7 mouse cellular contexts compared by ENCODE assay signal in the genomic region with DNA sequence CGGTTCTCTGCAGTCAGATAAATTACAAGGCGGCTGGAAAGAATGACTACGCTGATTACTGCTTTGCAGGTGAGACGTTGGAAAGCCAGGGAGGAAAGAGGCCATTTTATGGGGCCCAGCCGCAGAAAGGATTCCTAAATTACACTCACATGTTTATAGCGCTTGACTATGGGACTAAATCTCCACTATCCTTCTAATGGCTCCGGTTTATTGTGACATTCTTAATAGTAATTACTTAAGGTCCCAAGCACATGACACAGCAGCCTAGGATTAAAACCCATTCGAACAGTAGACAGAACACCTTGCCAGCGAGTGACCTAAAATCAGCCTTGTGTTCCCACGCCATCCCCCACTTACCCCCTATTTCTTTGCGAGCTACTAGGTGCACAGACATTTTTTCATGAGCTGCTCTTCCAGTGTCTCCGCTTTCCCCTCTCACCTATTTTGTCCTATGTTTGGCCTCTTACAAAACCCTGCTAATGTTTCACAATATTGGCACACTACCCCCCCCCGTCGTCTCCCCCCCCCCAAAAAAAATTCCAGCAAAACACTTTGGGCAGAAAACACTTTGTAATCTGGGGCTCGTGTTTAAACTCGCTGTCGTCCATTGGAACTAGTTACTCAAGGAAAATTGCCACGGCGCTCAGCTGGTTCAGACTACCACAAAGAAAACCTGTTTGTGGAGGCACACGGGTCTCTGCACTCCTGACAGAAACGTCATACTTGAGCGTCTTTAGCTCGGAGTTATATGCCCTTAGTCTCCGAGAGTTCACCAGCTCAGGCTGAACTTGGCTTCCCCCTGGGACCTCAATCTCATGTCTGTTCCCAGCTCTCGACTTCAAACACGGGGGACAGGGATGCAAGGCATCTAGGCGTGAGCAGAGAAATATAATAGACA.
DNase-seq lines count a peak whose midpoint lies in the region; ATAC-seq and TF ChIP-seq lines count a peak whose summit lies in the region.

No protein-coding gene starts in this region.

- TF ChIP-seq EP300 in ES-Bruce4 (IDR thresholded peaks at IDR 0.05; ENCODE audit: insufficient read depth, low read depth, low read length) (no peak), MEL (IDR thresholded peaks at IDR 0.05; ENCODE audit: low read depth in 1 of 2, low read length in 2 of 2) (no peak)

- DNase-seq in MEL (ENCODE audit: low read depth, low spot score), result no peak
- DNase-seq in limb, embryonic 14.5 days (ENCODE audit: low spot score), result peak; percentile 17
- DNase-seq in adrenal gland, postnatal 14 days, result no peak
- DNase-seq in cerebellum, adult 11 months, result no peak

- H3K4me2 ChIP-seq in hindbrain, embryonic 12.5 days (replicated peaks), result peak overlapping the region; percentile 46
- peak overlapping the region; percentile 45 for H3K4me2 ChIP-seq in limb, embryonic 14.5 days (replicated peaks; ENCODE audit: low read depth, low read length, severe bottlenecking)

- H3K9me3 ChIP-seq in ES-Bruce4 (replicated peaks; ENCODE audit: control insufficient read depth, insufficient read depth, low read length, poor library complexity, severe bottlenecking), result no peaks in the 10 kb centered on the region
- H3K9me3 ChIP-seq in MEL (replicated peaks; ENCODE audit: insufficient read depth, low read length), result no peaks in the 10 kb centered on the region
- no peaks in the 10 kb centered on the region for H3K9me3 ChIP-seq in hindbrain, embryonic 12.5 days (replicated peaks)
- H3K9me3 ChIP-seq in limb, embryonic 14.5 days (ENCODE audit: control insufficient read depth, low read length), result no peaks in the 10 kb centered on the region

- TF ChIP-seq POLR2A in ES-Bruce4 (IDR thresholded peaks at IDR 0.05; ENCODE audit: insufficient read depth, low read length), result no peak
- TF ChIP-seq POLR2A in MEL (IDR thresholded peaks at IDR 0.05; ENCODE audit: control insufficient read depth in 1 of 2, insufficient read depth in 1 of 2, low read depth in 1 of 2, low read length in 2 of 2, poor library complexity in 1 of 2), result no peak
- TF ChIP-seq POLR2A in limb, embryonic 14.5 days (IDR thresholded peaks at IDR 0.05; ENCODE audit: borderline replicate concordance, extremely low read depth, insufficient read depth, insufficient read length), result no peak
- no peak for TF ChIP-seq POLR2A in olfactory bulb, adult 2 months (IDR thresholded peaks at IDR 0.05; ENCODE audit: insufficient read depth, low read depth, low read length)

- H3K27me3 ChIP-seq in ES-Bruce4 (ENCODE audit: control insufficient read depth, insufficient read depth, low read length, poor library complexity, severe bottlenecking) (peaks cover 2% of the 10 kb centered on the region; the same call in 1 of the 2 replicates), MEL (ENCODE audit: control insufficient read depth in 1 of 2, insufficient read depth in 2 of 2, low read length in 2 of 2) (no peaks in the 10 kb centered on the region)
- H3K27me3 ChIP-seq in hindbrain, embryonic 12.5 days, result no peaks in the 10 kb centered on the region
- no peaks in the 10 kb centered on the region for H3K27me3 ChIP-seq in limb, embryonic 14.5 days (ENCODE audit: control insufficient read depth, insufficient read depth, low read length)

- 31% methylated on average over 27 of the region's 27 CpGs for WGBS in hindbrain, embryonic 12.5 days
- WGBS in limb, embryonic 14.5 days, result 13% methylated on average over 27 of the region's 27 CpGs
- 35% methylated on average over 27 of the region's 27 CpGs for WGBS in olfactory bulb, adult 2 months

- peak; percentile 48; the same call in 1 of the 2 replicates for ATAC-seq in hindbrain, embryonic 12.5 days (ENCODE audit: low FRiP score)
- ATAC-seq in limb, embryonic 14.5 days (ENCODE audit: low FRiP score, low read depth), result peak; percentile 36; the same call in 1 of the 2 replicates

- TF ChIP-seq CTCF in ES-Bruce4 (IDR thresholded peaks at IDR 0.05; ENCODE audit: low read depth, low read length) (no peak), MEL (IDR thresholded peaks at IDR 0.05 in 2 of 3, conservative IDR thresholded peaks at IDR 0.05 in 1 of 3; ENCODE audit: control insufficient read depth in 1 of 3, insufficient read depth in 1 of 3, low read depth in 2 of 3, low read length in 3 of 3, poor library complexity in 1 of 3, severe bottlenecking in 1 of 3) (no peak)
- no peak for TF ChIP-seq CTCF in olfactory bulb, adult 2 months (IDR thresholded peaks at IDR 0.05; ENCODE audit: insufficient read depth, low read depth, low read length)

- no peaks in the 10 kb centered on the region for H3K79me2 ChIP-seq in MEL (ENCODE audit: control insufficient read depth, insufficient read depth, low read length, poor library complexity)

- H3K9ac ChIP-seq in ES-Bruce4 (ENCODE audit: low read depth, poor library complexity, severe bottlenecking) (no peak overlapping the region), MEL (ENCODE audit: control insufficient read depth, low read depth, low read length, poor library complexity, severe bottlenecking) (peak overlapping the region; percentile 40; the same call in 1 of the 2 replicates)
- no peak overlapping the region for H3K9ac ChIP-seq in hindbrain, embryonic 12.5 days
- H3K9ac ChIP-seq in limb, embryonic 14.5 days (ENCODE audit: low read depth, low read length, severe bottlenecking), result no peak overlapping the region

- peak overlapping the region; percentile 59 for H3K4me3 ChIP-seq in ES-Bruce4 (ENCODE audit: low read depth, low read length)
- peak overlapping the region in 1 of 2 experiments; percentile 48; a peak in 2 of 4 replicates for H3K4me3 ChIP-seq in MEL (ENCODE audit: control insufficient read depth in 1 of 2, insufficient read depth in 1 of 2, low read depth in 2 of 2, low read length in 2 of 2)
- H3K4me3 ChIP-seq in hindbrain, embryonic 12.5 days, result peak overlapping the region; percentile 19
- peak overlapping the region; percentile 29 for H3K4me3 ChIP-seq in limb, embryonic 14.5 days (replicated peaks; ENCODE audit: low read length)
- peak overlapping the region; percentile 38 for H3K4me3 ChIP-seq in olfactory bulb, adult 2 months (ENCODE audit: insufficient read depth, low read depth, low read length)

- peaks cover 1% of the 10 kb centered on the region for H3K4me1 ChIP-seq in ES-Bruce4 (ENCODE audit: control insufficient read depth, insufficient read depth, low read length)
- H3K4me1 ChIP-seq in MEL (ENCODE audit: control insufficient read depth in 1 of 2, insufficient read depth in 2 of 2, low read length in 2 of 2), result no peaks in the 10 kb centered on the region; a peak in 1 of 4 replicates
- H3K4me1 ChIP-seq in hindbrain, embryonic 12.5 days, result peaks cover 31% of the 10 kb centered on the region
- H3K4me1 ChIP-seq in limb, embryonic 14.5 days (ENCODE audit: control insufficient read depth, insufficient read depth, low read length), result peaks cover 56% of the 10 kb centered on the region
- peaks cover 2% of the 10 kb centered on the region for H3K4me1 ChIP-seq in olfactory bulb, adult 2 months (ENCODE audit: control insufficient read depth, insufficient read depth, low read length)

- TF ChIP-seq RAD21 in MEL (IDR thresholded peaks at IDR 0.05; ENCODE audit: low read depth, low read length), result no peak

- H3K27ac ChIP-seq in ES-Bruce4 (ENCODE audit: insufficient read depth, low read length) (no peak overlapping the region), MEL (ENCODE audit: control insufficient read depth, low read depth, low read length) (no peak overlapping the region)
- no peak overlapping the region for H3K27ac ChIP-seq in hindbrain, embryonic 12.5 days
- no peak overlapping the region for H3K27ac ChIP-seq in limb, embryonic 14.5 days (replicated peaks; ENCODE audit: low read depth, low read length)
- H3K27ac ChIP-seq in olfactory bulb, adult 2 months (ENCODE audit: insufficient read depth, low read depth, low read length), result no peak overlapping the region

- no peaks in the 10 kb centered on the region for H3K36me3 ChIP-seq in ES-Bruce4 (ENCODE audit: control insufficient read depth, insufficient read depth, low read length, poor library complexity, severe bottlenecking)
- H3K36me3 ChIP-seq in MEL (ENCODE audit: control insufficient read depth in 1 of 2, insufficient read depth in 2 of 2, low read length in 2 of 2), result 0 out of 4 replicates have a peak, but pooled peaks cover 0 to 2% of the 10 kb centered on the region in 2 experiments
- H3K36me3 ChIP-seq in hindbrain, embryonic 12.5 days, result no peaks in the 10 kb centered on the region
- H3K36me3 ChIP-seq in limb, embryonic 14.5 days (ENCODE audit: control insufficient read depth, insufficient read depth, low read length), result no peaks in the 10 kb centered on the region

TF ChIP-seq in MEL, 35 proteins besides CTCF, POLR2A, EP300 and RAD21:
- TF ChIP-seq SIN3A (IDR thresholded peaks at IDR 0.05; ENCODE audit: low read length) (no peak), HCFC1 (IDR thresholded peaks at IDR 0.05; ENCODE audit: low read depth, low read length) (no peak), CHD1 (IDR thresholded peaks at IDR 0.05; ENCODE audit: low read depth, low read length) (no peak), MAFK (IDR thresholded peaks at IDR 0.05; ENCODE audit: borderline replicate concordance, low read depth, low read length) (no peak), POLR2AphosphoS2 (IDR thresholded peaks at IDR 0.05; ENCODE audit: low read length) (no peak), MAZ (IDR thresholded peaks at IDR 0.05; ENCODE audit: low read depth, low read length) (no peak), KAT2A (conservative IDR thresholded peaks at IDR 0.05; ENCODE audit: low read depth, low read length) (no peak), TCF12 (IDR thresholded peaks at IDR 0.05; ENCODE audit: low read depth, low read length) (no peak), MAX (IDR thresholded peaks at IDR 0.05; ENCODE audit: low read length) (no peak), TAL1 (IDR thresholded peaks at IDR 0.05; ENCODE audit: low read length) (no peak), ZNF384 (IDR thresholded peaks at IDR 0.05; ENCODE audit: low read depth, low read length) (no peak)
